Mouse (Mus musculus) spleen, postnatal 14 days (tissue): ENCODE measurements around the gene Aire.

Experiments
- DNase-seq, 2 experiments: peaks; one replicate each; pipeline ENCODE4 v3.0.0; 2021 to 2022; ENCODE audit warnings: low spot score in 2 of 2

The Aire gene

GRCm38 (mm10) chr10:78043406-78043836 is at the start of gene Aire:
Aire (minus strand) TSS chr10:78043610.
- DNase-seq, result peak; percentile 38 to 63

GRCm38 (mm10) chr10:78092725-78093029 is 49.3 kb upstream of the Aire start:
- peak; percentile 47 to 58 for DNase-seq

- DNase-seq, result peak in 1 of 2 experiments; percentile 34
Observed at GRCm38 (mm10) chr10:78091865-78092724, 48.7 kb upstream of the Aire start.

GRCm38 (mm10) chr10:78090706-78091491 is 47.5 kb upstream of the Aire start:
- DNase-seq, result no peak

- DNase-seq, result no peak
Observed at GRCm38 (mm10) chr10:78090246-78090645, 46.8 kb upstream of the Aire start.

GRCm38 (mm10) chr10:78087101-78087511 is 43.7 kb upstream of the Aire start:
- peak in 1 of 2 experiments; percentile 34 for DNase-seq

- no peak for DNase-seq
Observed at GRCm38 (mm10) chr10:78086444-78087061, 43.1 kb upstream of the Aire start.

GRCm38 (mm10) chr10:78085711-78086110 is 42.3 kb upstream of the Aire start:
- DNase-seq, result no peak

GRCm38 (mm10) chr10:78084073-78084472 is 40.7 kb upstream of the Aire start:
- no peak for DNase-seq

GRCm38 (mm10) chr10:78079955-78080591 is 36.7 kb upstream of the Aire start:
- DNase-seq, result no peak

- no peak for DNase-seq
Observed at GRCm38 (mm10) chr10:78078276-78078675, 34.9 kb upstream of the Aire start.

GRCm38 (mm10) chr10:78077862-78078261 is 34.5 kb upstream of the Aire start:
- no peak for DNase-seq

GRCm38 (mm10) chr10:78074977-78075376 is 31.6 kb upstream of the Aire start:
- no peak for DNase-seq

- no peak for DNase-seq
Observed at GRCm38 (mm10) chr10:78074151-78074550, 30.7 kb upstream of the Aire start.

GRCm38 (mm10) chr10:78069101-78070011 is 25.9 kb upstream of the Aire start, which contains the start of gene Icosl:
Icosl (plus strand) TSS chr10:78069302.
- peak; percentile 67 to 79 for DNase-seq

GRCm38 (mm10) chr10:78068541-78068940 is 25.1 kb upstream of the Aire start:
- DNase-seq, result no peak

- DNase-seq, result no peak
Observed at GRCm38 (mm10) chr10:78067226-78067625, 23.8 kb upstream of the Aire start.

GRCm38 (mm10) chr10:78063122-78063521 is 19.7 kb upstream of the Aire start:
- DNase-seq, result no peak

GRCm38 (mm10) chr10:78057056-78057455 is 13.6 kb upstream of the Aire start:
- DNase-seq, result no peak

- DNase-seq, result no peak
Observed at GRCm38 (mm10) chr10:78054633-78055565, 11.5 kb upstream of the Aire start.
